Mouse (Mus musculus) olfactory bulb, adult 2 months (tissue): Measurements from ENCODE around the gene Spock1.

Experiments
- CTCF ChIP-seq: fragments of 200-500 bp; IDR thresholded peaks from 2 replicates; pipeline ENCODE4 v1.5.1; 2012; ENCODE audit warnings: low read depth, mild to moderate bottlenecking, low read length, moderate library complexity; ENCODE audit not compliant: insufficient read depth
- POLR2A ChIP-seq: fragments of 200-500 bp; IDR thresholded peaks from 2 replicates; pipeline ENCODE4 v1.6.1; 2012; ENCODE audit warnings: mild to moderate bottlenecking, low read depth, low read length, moderate library complexity; ENCODE audit not compliant: insufficient read depth

- TF ChIP-seq CTCF = no peak
- no peak for TF ChIP-seq POLR2A
Observed at GRCm38 (mm10) chr13:57672762-57673161, 235.4 kb downstream of the Spock1 start.
